Mouse (Mus musculus) heart, postnatal 14 days (tissue): ENCODE measurements around the gene Ano6. TPM values are rescaled to one million over a fixed set of nuclear protein-coding genes. Genes with fewer than 3 reads are reported as not detected.
A peak's percentile ranks its signal among the peaks of the same experiment; 100 is the strongest.

Source experiments
- DNase-seq, 2 experiments: peaks; one replicate each; pipeline ENCODE4 v3.0.0; 2021 to 2022
- intact Hi-C: fragments of 180-260 bp; cut with DNase I; formaldehyde crosslinking; loops from one replicate; pipeline ENCODE4 v1.15.1; 2025
- total RNA-seq, 2 experiments: library from RNA; stranded (reverse); gene quantifications; 2 replicates each; pipeline ENCODE4 v1.2.3; 2021

Gene Ano6
- total RNA-seq, 2 experiments from 2014 or later, result 38.9 to 39.7 TPM

DNA sequence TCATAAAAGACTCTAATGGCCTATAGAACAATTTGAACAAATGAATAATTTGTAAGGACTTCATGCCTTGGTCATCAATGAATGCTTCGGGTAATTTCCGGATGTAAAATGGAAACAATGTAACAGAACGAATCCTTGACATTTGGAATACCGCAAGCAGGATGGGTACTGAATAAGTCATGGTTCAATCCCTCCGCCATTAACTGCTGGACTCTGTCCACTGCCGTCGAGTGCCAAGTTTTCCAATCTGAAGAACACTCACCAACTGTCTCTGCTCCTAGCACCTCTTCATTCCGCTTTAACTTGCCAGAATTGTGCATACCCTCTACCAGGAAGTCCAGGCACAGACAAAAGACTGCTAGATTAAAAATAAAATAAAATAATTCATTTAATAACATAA, 25.4 kb upstream of the Ano6 start:
- DNase-seq, result no peak
- intact Hi-C loops, result loop anchor here (10.0 kb wide), 1 partner anchor 630 kb away; no protein-coding TSS in a partner anchor

DNA sequence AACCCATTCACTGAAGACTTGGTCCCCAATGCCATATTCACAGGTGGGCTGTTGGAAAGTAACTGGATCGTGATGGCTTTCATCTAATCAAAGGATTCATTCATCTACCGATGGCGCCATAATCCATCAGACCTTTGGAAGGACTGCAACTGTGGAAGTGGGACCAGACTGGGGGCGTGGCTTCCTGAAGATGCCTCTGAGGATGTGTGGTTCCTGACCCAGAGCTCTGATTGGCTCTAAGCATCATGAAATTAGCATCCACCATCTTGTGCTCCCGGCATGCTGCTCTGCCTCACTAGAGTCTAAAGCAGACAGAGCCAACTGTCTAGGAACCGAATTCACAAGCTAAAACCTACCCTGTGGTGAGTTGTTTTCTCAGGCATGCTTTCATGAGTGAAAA, 24.7 kb upstream of the Ano6 start:
- DNase-seq, result no peak
- intact Hi-C loops, result loop anchor here (10.0 kb wide), 1 partner anchor 629 kb away; no protein-coding TSS in a partner anchor

DNA sequence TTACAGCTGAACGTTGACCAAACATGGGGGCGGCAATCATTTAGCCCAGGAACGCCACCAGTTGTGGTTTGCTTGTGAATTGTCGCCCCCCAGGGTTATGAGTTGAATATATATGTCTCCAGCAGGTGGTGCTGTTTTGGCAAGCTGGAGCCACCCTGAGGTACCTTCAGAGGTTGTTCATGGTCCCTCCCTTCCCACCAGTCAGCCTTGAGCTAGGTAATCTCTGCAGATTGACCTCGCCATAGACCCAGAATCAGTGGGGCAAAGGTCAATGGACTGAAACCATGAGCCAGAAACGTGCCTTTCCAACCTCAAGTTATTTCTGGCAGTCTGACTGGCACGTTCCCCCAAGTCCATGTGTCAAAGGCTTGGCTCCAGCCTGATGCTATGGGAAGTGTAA, 22.8 kb upstream of the Ano6 start:
- DNase-seq, result no peak
- intact Hi-C loops, result loop anchor here (10.0 kb wide), 1 partner anchor 627 kb away; no protein-coding TSS in a partner anchor

DNA sequence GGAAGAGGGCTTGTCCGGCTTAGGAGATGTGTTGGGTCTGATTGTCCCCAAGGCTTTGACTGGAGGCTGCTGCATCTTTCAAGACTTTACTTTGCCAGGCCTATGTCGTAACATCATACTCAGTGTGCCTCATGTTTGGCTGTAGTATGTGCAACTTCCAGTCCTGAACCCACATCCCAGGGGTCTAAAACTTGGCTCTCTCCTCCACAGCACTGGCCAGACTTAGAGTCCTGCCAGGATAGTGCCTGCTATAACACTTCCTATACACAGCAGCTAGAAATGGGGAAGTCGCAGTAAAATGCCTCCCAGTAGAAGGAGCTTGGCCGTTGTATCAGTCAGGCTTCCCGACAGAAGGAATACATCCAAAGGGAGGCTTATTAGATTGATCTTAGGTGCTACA, 21.9 kb upstream of the Ano6 start:
- intact Hi-C loops, result loop anchor here (10.0 kb wide), 1 partner anchor 626 kb away; no protein-coding TSS in a partner anchor
- peak; percentile 24 to 29 for DNase-seq

DNA sequence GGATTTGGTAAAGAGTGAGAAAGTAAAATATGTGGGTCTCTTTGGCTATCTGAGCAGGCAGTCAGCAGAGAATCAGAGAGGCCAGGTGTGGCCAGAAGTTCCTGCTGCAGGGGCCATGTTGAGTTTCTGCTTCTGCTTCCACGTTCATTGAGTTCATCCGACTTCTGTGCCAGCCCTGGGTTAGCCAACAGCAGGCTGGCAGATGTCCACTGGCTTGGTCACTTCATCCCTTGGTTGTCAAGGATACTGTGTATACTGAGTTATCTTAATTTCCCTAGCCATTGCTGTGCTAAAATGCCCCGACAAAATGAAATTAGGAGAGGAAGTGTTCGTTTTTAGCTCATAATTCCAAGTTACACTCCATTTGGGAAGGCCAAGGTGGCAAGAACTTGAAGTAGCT, 21.1 kb upstream of the Ano6 start:
- intact Hi-C loops, result loop anchor here (10.0 kb wide), 1 partner anchor 625 kb away; no protein-coding TSS in a partner anchor
- peak; percentile 25 to 44 for DNase-seq

DNA sequence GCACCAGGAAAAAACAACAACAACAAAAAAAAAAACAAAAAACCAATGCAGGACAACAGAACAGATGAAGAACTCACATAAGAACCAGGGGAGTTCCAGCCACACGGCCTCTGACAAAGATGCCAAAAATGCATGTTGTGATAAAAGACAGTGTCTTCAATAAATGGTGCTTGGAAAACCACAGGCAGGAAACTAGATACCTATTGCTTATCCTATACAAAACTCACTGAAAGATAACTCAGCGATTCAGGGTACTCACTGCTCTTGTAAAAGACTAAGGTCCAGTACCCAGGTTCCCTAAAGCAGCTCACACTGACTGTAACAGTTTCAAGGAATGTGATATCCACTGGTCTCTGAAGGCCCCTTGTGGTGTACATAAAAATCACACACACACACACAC, 20.3 kb upstream of the Ano6 start:
- intact Hi-C loops, result loop anchor here (5.0 kb wide), 1 partner anchor 112 kb away; no protein-coding TSS in a partner anchor
- no peak for DNase-seq

DNA sequence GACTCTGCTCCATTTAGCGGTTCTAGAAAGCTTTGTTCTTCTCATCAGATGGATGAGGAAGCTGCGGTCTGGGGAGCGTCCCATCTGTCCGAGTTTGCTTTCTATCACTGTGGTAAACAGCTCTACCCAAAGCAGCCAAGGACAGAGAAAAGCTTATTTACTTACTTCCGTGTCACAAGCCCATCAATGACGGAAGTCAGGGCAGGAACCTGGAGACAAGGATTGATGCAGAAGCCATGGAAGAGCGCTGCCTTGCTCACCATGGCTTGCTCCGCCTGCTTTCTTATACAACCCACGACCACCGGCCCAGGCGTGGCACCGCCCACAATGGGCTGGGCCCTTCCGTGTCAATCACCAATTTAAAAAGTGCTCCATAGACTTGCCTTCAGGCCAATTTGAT, 18.3 kb upstream of the Ano6 start:
- no peak for DNase-seq
- intact Hi-C loops, result loop anchor here (2.0 to 5.0 kb wide), 2 partner anchors 110 to 170 kb away; no protein-coding TSS in a partner anchor

DNA sequence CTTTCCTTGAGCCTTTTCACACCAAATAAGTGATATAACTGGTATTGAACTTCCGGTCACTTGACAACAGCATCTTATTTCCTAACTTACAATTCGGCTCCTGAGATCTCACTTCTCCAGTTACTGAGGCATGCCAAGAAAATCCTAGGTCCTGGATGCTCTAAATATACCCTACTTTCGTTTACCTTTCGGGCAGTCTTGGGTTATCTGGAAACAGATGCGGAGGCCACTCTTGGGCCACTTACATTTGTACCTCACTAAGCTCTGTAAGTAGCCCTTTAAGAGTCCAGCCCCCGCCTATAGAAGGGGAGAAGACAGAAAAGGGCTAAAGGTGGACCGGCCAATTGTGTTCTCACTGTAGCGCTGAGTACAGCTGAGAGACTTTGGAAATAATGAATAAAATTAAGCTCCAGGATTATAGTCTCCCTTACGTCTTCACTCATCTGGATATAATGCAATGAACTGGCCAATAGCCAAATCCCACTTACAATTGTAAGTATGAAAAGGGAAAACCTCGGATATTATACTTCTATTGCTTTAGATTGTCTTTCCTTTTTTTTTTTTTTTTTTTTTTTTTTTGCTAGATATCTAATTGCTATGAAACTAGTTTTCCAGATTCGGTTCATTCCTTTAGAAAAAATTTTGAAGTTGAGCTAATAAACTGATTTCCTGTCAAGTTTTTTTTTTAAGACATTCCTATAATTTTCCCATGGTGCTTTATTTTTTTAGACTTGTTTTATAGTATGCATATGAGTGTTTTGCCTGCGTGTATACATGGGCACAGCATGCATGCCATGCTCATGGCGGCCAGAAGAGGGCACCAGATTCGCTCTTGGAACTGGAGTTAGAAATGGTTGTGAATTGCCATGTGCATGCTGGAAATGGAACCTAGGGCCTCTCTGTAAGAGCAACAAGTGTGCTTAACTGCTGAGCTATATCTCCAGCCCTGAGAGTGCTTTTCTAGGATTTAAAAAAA, 17.5 kb upstream of the Ano6 start:
- peak; percentile 69 to 82 for DNase-seq
- intact Hi-C loops, result loop anchor here (2.0 to 5.0 kb wide), 2 partner anchors 109 to 170 kb away; no protein-coding TSS in a partner anchor

DNA sequence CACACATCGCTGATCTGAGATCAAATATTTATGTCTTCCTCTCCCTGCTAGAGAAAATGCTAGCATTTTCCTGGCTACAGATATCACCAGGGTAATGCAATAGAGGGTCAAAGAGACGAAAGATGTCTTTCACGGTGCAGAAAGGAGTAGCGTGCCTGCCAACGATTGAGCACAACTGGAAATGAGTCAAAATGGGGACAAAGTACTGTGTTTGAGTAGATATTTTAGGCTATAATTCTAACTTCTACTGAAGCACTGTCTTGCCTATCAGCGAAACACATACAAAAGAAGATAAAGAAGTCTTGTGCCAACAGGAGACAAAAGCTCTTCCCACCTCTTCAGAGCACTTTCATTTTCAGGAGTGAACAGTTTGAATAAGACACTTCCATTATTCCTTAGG, 16.4 kb upstream of the Ano6 start:
- no peak for DNase-seq
- intact Hi-C loops, result loop anchor here (5.0 kb wide), 1 partner anchor 108 kb away; no protein-coding TSS in a partner anchor

DNA sequence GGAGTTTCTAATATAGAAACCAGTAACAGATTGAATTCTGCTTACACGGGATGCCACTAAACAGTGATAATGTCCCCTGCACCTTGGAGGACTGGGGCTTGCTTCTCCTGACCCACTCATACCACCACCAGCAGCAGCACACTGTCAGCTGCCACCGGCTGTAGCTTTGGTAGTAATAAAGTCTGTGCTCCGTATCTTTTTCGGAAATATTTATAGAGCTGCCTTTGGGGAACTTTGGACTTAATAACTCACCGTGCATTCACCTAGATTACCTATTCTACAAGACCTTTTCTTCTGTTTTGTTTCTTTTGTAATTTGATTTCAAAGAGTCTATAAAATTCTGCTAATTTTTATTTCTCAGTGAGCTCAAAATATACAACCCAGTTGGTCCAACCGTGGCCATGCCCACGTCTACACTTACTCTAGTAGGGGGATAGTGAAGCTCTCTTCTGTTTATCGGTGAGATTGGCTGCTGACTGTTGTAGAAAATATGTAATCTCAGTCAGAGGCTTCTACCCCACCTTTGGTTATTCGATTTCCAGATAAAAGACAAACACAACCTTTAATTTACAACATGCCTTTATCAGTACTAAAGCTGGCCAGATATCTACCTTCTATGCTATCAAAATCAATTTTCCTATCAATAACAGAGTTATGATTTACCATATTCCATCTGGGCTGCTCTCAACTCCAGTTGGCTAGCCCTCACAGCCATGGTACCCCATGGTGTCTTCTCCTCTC, 15.8 kb upstream of the Ano6 start:
- DNase-seq, result no peak
- intact Hi-C loops, result loop anchor here (5.0 kb wide), 1 partner anchor 107 kb away; no protein-coding TSS in a partner anchor

DNA sequence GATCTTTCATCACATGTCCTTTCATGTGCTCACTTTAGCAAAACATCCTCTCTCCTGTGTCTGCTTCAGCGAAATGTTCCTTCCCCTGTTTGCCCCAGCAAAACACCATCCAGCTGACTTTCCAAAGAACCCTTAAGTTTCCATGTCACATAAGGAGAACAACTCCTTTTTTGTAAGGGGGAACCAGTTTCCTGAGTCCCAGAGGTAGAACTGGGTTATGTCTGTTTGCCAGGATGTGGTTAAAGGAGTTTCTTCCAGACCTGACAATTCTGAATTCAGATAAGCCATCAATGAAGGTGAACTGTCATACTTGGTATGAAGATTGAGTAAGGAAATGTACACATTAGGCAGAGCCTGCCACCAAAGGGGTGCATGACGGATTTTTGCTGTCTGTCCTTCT, 12.9 kb upstream of the Ano6 start:
- no peak for DNase-seq
- intact Hi-C loops, result no loop called here

DNA sequence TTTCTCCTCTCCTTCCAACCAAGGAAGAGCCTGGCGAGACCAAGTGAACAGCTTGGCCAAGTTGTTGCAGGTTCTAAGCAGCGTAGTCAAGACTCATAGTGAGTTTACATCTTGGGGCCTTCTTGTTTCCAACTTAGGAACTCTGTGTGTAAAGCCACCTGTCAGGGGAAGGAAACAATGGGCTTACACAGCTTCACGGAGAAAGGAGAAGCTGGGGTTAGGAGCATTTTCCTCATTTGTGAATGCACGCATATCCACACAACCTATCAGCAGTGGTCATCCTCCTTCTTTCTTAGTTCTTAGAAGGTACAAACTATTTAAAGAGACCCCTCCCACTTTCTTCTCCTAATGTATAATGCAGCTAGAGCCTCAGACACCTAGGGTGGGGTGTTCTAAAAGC, 11.9 kb upstream of the Ano6 start:
- DNase-seq, result no peak
- intact Hi-C loops, result no loop called here

DNA sequence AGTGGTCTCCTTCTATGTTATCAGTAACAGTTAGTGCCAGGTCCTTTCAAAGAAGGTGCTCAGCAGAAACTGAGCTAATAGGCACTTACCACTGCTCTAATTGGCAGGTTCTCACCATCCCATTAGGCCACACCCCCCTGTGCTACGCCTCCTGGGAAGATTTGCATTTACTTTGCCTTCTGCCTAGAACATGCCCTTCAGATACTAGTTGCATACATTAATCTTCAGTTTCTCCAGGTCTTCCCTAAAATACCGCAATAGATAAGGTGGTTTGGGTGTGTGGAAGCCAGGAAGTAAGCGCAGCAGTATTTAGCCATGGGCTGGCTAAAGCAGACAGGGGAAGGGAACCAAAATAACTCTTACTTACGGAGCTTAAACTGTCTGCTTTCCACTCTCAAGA, 4.0 kb upstream of the Ano6 start:
- no peak for DNase-seq
- intact Hi-C loops, result no loop called here

DNA sequence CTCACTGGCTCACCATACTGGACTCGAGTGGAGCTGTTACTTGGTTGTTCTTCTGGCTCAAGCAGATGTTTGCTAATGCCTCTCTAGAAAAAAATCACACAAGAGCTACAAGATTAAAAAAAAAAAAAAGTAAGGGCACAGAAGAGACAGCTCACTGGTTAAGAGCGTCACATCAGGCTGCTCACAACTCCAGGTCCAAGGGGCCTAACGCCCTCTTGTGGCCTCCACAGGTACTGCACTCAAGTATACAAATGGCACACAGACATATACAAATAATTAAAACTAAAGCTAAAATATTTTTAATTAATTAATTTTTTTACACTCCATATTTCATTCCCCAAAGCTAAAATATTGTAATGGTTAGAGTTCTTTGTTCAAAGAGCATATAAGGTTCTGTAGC, 3.1 kb upstream of the Ano6 start:
- intact Hi-C loops, result no loop called here
- no peak for DNase-seq

DNA sequence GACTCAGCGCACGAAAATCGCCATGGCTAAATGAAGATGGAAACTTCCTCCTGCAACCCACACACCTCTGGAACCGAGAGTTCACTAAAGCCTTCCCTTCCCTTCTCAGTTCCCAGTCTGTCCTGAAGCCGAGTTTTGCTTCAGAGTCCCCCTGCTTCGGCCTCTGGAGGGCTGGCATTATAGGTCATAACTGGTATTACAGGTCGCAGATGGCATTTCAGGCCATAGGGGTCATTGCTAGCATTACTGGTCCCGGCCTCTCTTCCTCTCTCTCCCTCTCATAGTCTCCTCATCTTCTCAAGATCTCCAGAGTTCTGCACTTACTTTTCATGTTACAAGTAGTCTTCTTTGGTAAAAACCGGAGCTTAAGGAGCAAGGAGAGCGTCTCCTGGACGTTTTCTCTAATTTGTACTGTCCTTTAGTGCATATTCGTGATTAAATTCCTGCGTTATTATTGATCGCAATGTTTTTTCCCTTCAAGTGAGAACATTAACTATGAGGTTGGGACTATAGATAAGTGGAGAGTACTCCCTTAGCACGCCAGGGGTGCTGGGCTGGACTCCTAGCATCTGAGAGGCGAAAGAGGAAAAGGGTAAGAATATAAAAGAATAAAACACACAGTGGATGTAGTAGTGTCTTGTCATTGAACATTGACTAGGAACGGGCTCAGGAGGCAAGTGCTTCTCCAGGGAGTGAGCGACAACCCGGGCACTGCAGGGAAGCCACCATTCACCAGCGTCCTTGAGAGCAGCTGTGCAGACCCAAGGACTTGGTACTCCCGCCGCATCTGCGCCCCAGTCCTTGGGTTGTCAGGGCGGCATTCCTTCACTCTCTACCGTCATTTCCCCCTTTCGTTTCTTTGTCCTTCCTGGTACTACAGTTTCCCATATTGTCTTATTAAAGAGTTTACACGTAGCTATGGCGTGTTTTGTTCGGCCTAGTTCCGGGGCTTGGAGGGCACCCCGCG, 798 bp upstream of the Ano6 start:
- peak; percentile 31 to 42 for DNase-seq
- intact Hi-C loops, result loop anchor here (1.0 to 10.0 kb wide), 4 partner anchors 11 to 495 kb away; partner anchors contain the start of gene Arid2

DNA sequence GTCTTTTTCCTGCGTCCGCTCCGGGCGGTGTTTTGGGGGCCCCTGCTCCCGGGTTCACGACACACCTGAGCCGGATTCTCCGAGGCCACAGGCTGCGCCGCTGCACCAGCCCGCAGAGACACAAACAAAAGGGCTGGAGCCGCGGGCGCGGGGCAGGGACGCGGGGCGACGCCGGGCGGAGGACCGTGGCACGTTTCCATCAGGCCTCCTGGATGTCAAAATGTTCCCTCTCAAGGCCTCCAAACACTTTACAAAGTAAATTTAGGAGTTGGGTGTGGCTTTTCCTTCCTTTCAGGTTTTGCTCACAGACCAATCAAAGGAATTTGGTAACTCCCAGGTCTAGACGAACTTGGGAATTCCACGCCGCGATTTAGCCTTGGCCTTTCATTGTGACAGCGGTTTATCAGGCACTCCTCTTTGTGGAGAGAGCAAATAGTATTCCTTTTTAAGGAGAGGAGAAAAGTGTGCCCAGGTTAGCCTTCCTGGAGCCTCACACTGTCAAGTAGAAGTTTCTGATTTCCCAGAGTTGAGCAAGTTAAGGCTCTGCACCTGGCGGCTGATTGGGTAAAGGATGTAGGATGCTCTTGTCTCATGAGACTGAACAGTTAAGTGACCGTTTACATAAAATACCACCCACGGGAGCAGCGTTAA, 623 bp downstream of the Ano6 start:
- peak; percentile 57 to 59 for DNase-seq
- intact Hi-C loops, result loop anchor here (2.0 to 10.0 kb wide), 3 partner anchors 34 to 494 kb away; partner anchors contain the start of gene Arid2

DNA sequence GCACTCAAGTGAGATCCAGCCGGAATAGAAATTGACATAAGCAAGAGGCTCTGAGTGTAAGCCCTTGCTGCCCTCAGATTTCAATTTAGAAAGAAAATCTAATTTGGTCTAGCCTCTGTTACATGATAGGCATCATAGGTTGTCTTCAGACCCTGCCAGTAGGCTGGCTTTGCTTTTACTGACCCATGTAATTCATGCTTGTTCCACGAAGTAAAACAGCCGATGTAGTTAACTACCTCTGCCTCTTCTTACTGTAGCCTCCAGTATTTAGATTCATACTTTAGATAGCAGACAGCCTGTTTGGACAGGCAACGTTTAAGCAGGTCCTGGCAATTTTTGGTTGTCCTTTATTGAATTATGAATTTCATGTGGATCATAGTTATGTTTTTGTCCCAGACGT, 1.2 kb downstream of the Ano6 start:
- no peak for DNase-seq
- intact Hi-C loops, result loop anchor here (2.0 to 10.0 kb wide), 3 partner anchors 33 to 493 kb away; partner anchors contain the start of gene Arid2

DNA sequence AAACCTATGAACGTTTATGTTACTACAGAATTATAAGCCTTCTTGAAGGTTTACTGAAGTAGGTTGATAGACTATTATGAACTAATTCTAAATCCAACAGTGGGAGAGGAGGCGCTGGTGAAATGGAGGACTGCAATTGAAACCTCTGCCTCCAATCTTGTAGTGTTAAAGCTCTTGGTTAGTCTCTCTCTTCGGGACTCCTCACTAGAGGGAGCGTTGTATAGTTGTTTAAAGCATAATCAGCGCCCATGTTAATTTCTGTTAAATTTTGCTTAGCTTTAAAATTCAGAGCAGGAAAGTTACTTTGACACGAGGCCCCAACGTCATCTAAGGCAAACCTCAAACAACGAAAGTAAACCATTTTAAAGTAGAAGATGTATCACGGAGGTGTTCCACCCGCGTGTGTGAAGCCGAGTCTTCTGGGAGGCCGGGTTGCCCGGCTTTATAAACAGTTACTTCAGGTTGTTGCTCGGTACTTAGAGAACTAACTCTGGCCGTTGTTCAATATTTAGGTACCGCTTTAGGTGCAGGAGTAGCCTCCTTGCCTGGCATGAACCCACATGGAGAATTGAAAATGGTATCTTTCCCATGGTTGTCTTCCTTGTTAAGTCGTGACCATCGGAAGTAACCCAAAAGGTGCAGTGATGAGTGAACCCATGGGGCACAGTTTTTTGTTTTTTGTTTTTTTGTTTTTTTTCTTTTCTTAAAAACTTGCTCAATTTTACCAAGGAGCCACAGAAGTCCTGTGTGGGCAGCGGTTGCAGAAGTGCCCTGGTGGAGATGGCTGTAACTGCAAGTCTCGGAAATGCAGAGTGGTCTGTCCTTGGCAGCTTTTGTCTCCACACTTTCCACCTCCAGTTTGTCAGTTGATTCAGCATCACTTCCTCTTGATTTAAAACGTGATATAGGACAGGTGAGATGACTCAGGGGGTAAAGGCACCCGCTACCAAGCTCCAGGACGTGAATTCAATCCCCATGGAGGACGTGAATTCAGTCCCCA, 1.9 kb downstream of the Ano6 start:
- no peak for DNase-seq
- intact Hi-C loops, result loop anchor here (5.0 to 10.0 kb wide), 2 partner anchors 90 to 492 kb away; partner anchors contain the start of gene Arid2
